Mouse (Mus musculus): ENCODE data around the gene Acvrl1.
A peak's percentile ranks its signal among the peaks of the same experiment; 100 is the strongest.

The Acvrl1 gene

GRCm38 (mm10) chr15:101128181-101129089 is at the start of gene Acvrl1:
Gene Acvrl1, plus strand, starts transcription at chr15:101128522.
- DNase-seq (ENCODE audit: low spot score in 2 of 2): no peak

- DNase-seq (ENCODE audit: low spot score in 2 of 2): peak; percentile 45 to 56
Measured at GRCm38 (mm10) chr15:101078731-101079156, 49.6 kb upstream of the Acvrl1 start.

GRCm38 (mm10) chr15:101080031-101080520 is 48.2 kb upstream of the Acvrl1 start:
- no peak for DNase-seq (ENCODE audit: low spot score in 2 of 2)

- DNase-seq (ENCODE audit: low spot score in 2 of 2): no peak
Measured at GRCm38 (mm10) chr15:101081035-101081548, 47.2 kb upstream of the Acvrl1 start.

GRCm38 (mm10) chr15:101082236-101082635 is 46.1 kb upstream of the Acvrl1 start:
- no peak for DNase-seq (ENCODE audit: low spot score in 2 of 2)

- no peak for DNase-seq (ENCODE audit: low spot score in 2 of 2)
Measured at GRCm38 (mm10) chr15:101084499-101084898, 43.8 kb upstream of the Acvrl1 start.

GRCm38 (mm10) chr15:101086451-101086850 is 41.9 kb upstream of the Acvrl1 start:
- DNase-seq (ENCODE audit: low spot score in 2 of 2): no peak

- DNase-seq (ENCODE audit: low spot score in 2 of 2): no peak
Measured at GRCm38 (mm10) chr15:101086956-101087355, 41.4 kb upstream of the Acvrl1 start.

- no peak for DNase-seq (ENCODE audit: low spot score in 2 of 2)
Measured at GRCm38 (mm10) chr15:101088291-101088690, 40.0 kb upstream of the Acvrl1 start.

GRCm38 (mm10) chr15:101091551-101091950 is 36.8 kb upstream of the Acvrl1 start:
- no peak for DNase-seq (ENCODE audit: low spot score in 2 of 2)

- no peak for DNase-seq (ENCODE audit: low spot score in 2 of 2)
Measured at GRCm38 (mm10) chr15:101092121-101092828, 36.0 kb upstream of the Acvrl1 start.

- DNase-seq (ENCODE audit: low spot score in 2 of 2): no peak
Measured at GRCm38 (mm10) chr15:101092829-101093648, 35.3 kb upstream of the Acvrl1 start.

- no peak for DNase-seq (ENCODE audit: low spot score in 2 of 2)
Measured at GRCm38 (mm10) chr15:101093988-101094387, 34.3 kb upstream of the Acvrl1 start.

- DNase-seq (ENCODE audit: low spot score in 2 of 2): no peak
Measured at GRCm38 (mm10) chr15:101094979-101095378, 33.3 kb upstream of the Acvrl1 start.

GRCm38 (mm10) chr15:101095392-101095791 is 32.9 kb upstream of the Acvrl1 start:
- no peak for DNase-seq (ENCODE audit: low spot score in 2 of 2)

GRCm38 (mm10) chr15:101097985-101098651 is 30.2 kb upstream of the Acvrl1 start:
- peak in 1 of 2 experiments; percentile 80 for DNase-seq (ENCODE audit: low spot score in 2 of 2)

GRCm38 (mm10) chr15:101100996-101101395 is 27.3 kb upstream of the Acvrl1 start:
- no peak for DNase-seq (ENCODE audit: low spot score in 2 of 2)

- no peak for DNase-seq (ENCODE audit: low spot score in 2 of 2)
Measured at GRCm38 (mm10) chr15:101103605-101104304, 24.6 kb upstream of the Acvrl1 start.

- peak; percentile 66 to 83 for DNase-seq (ENCODE audit: low spot score in 2 of 2)
Measured at GRCm38 (mm10) chr15:101105496-101105994, 22.8 kb upstream of the Acvrl1 start.

GRCm38 (mm10) chr15:101106011-101106410 is 22.3 kb upstream of the Acvrl1 start:
- no peak for DNase-seq (ENCODE audit: low spot score in 2 of 2)

Measured in cerebellum, postnatal 4 days (tissue).